ENCODE assay signal across 8 mouse cellular contexts in genomic region chr7:17026710-17027587, GRCm38 (mm10). TPM values are rescaled to one million over a fixed set of nuclear protein-coding genes. Genes with fewer than 3 reads are reported as not detected.
A peak's percentile ranks its signal among the peaks of the same experiment; 100 is the strongest.
DNase-seq lines count a peak whose midpoint lies in the region; ATAC-seq lines count a peak whose summit lies in the region.

No protein-coding gene starts in this region.

- H3K9me3 ChIP-seq in heart, embryonic 10.5 days: no peaks in the 10 kb centered on the region
- no peaks in the 10 kb centered on the region for H3K9me3 ChIP-seq in limb, embryonic 10.5 days (replicated peaks)
- H3K9me3 ChIP-seq in midbrain, embryonic 14.5 days (ENCODE audit: control insufficient read depth, low read length): no peaks in the 10 kb centered on the region

- peaks cover 31% of the 10 kb centered on the region for H3K36me3 ChIP-seq in heart, embryonic 10.5 days
- peaks cover 40% of the 10 kb centered on the region for H3K36me3 ChIP-seq in limb, embryonic 10.5 days
- H3K36me3 ChIP-seq in midbrain, embryonic 14.5 days (ENCODE audit: control insufficient read depth, insufficient read depth, low read length): peaks cover 23% of the 10 kb centered on the region

- peak overlapping the region; percentile 82 for H3K4me3 ChIP-seq in heart, embryonic 10.5 days
- peak overlapping the region; percentile 84 for H3K4me3 ChIP-seq in limb, embryonic 10.5 days
- H3K4me3 ChIP-seq in midbrain, embryonic 14.5 days (replicated peaks; ENCODE audit: low read depth, low read length): peak overlapping the region; percentile 84

- no peak for DNase-seq in heart, embryonic 10.5 days (ENCODE audit: low spot score)
- no peak for DNase-seq in heart, adult 11 months
- DNase-seq in CD8-positive naive resting alpha-beta T cell, adult 2 months (ENCODE audit: low read depth in 2 of 2, low spot score in 2 of 2): peak; percentile 12 to 32
- DNase-seq in cerebellum, adult 18-20 months: peak; percentile 76 to 78
- DNase-seq in forelimb bud, embryonic 11.5 days (ENCODE audit: low read depth, low spot score): peak; percentile 70
- DNase-seq in limb, embryonic 10.5 days (ENCODE audit: low spot score): no peak
- peak; percentile 77 for DNase-seq in midbrain, embryonic 14.5 days
- no peak for DNase-seq in urinary bladder, postnatal 36 days (ENCODE audit: low spot score in 2 of 2)

- peak overlapping the region; percentile 72 for H3K9ac ChIP-seq in midbrain, embryonic 14.5 days (replicated peaks; ENCODE audit: low read length)

- whole genome bisulfite sequencing in heart, embryonic 10.5 days: 5% methylated on average over 24 of the region's 24 CpGs
- 9% methylated on average over 24 of the region's 24 CpGs for WGBS in limb, embryonic 10.5 days
- WGBS in midbrain, embryonic 14.5 days: 11% methylated on average over 24 of the region's 24 CpGs

- peaks cover 52% of the 10 kb centered on the region for H3K4me1 ChIP-seq in heart, embryonic 10.5 days
- H3K4me1 ChIP-seq in limb, embryonic 10.5 days: peaks cover 35% of the 10 kb centered on the region
- H3K4me1 ChIP-seq in midbrain, embryonic 14.5 days (ENCODE audit: control insufficient read depth, insufficient read depth, low read length): peaks cover 9% of the 10 kb centered on the region

- peak; percentile 67; the same call in 1 of the 2 replicates for ATAC-seq in midbrain, embryonic 14.5 days (ENCODE audit: low FRiP score, low TSS enrichment)

- no peaks in the 10 kb centered on the region for H3K27me3 ChIP-seq in heart, embryonic 10.5 days (ENCODE audit: insufficient read depth, poor library complexity, severe bottlenecking)
- H3K27me3 ChIP-seq in limb, embryonic 10.5 days (ENCODE audit: low read depth, poor library complexity, severe bottlenecking): no peaks in the 10 kb centered on the region
- H3K27me3 ChIP-seq in midbrain, embryonic 14.5 days (ENCODE audit: control insufficient read depth, insufficient read depth, low read length): no peaks in the 10 kb centered on the region

- H3K27ac ChIP-seq in heart, embryonic 10.5 days: peak overlapping the region; percentile 92
- peak overlapping the region; percentile 89 for H3K27ac ChIP-seq in limb, embryonic 10.5 days
- H3K27ac ChIP-seq in midbrain, embryonic 14.5 days (replicated peaks; ENCODE audit: low read depth, low read length): 0 out of 2 replicates have a peak overlapping the region, but pooled peaks have one; percentile 60

- H3K4me2 ChIP-seq in midbrain, embryonic 14.5 days (ENCODE audit: low read length): peak overlapping the region; percentile 59

RNA-seq across cellular contexts. Expression of gene Ppp5c, which starts 0.8 kb away (rescaled TPM):
- polyA plus RNA-seq in heart, embryonic 10.5 days (2016; fragmentation: Nextera tagmentation; extraction: Ambion mirVana): 112 and 124 TPM in 2 replicates
- polyA plus RNA-seq in limb, embryonic 10.5 days (2016; fragmentation: Nextera tagmentation; extraction: Ambion mirVana): 149 and 158 TPM in 2 replicates
- polyA plus RNA-seq in midbrain, embryonic 14.5 days (2014; fragmentation: Nextera tagmentation; extraction: Ambion mirVana): 112 and 118 TPM in 2 replicates

RNA-seq across cellular contexts. Expression of gene Ccdc8, which starts 34.4 kb away (rescaled TPM):
- polyA plus RNA-seq in heart, embryonic 10.5 days (2016; fragmentation: Nextera tagmentation; extraction: Ambion mirVana): 13.3 and 19.7 TPM in 2 replicates
- polyA plus RNA-seq in limb, embryonic 10.5 days (2016; fragmentation: Nextera tagmentation; extraction: Ambion mirVana): 13.7 and 13.8 TPM in 2 replicates
- 3.1 and 4.5 TPM in 2 replicates for polyA plus RNA-seq in midbrain, embryonic 14.5 days (2014; fragmentation: Nextera tagmentation; extraction: Ambion mirVana)

RNA-seq across cellular contexts. Expression of gene Hif3a, which starts 35.3 kb away (rescaled TPM):
- polyA plus RNA-seq in heart, embryonic 10.5 days (2016; fragmentation: Nextera tagmentation; extraction: Ambion mirVana): 18.2 and 31.3 TPM in 2 replicates
- 5.9 and 7.4 TPM in 2 replicates for polyA plus RNA-seq in limb, embryonic 10.5 days (2016; fragmentation: Nextera tagmentation; extraction: Ambion mirVana)
- polyA plus RNA-seq in midbrain, embryonic 14.5 days (2014; fragmentation: Nextera tagmentation; extraction: Ambion mirVana): 1.5 and 4.6 TPM in 2 replicates

RNA-seq across cellular contexts. Expression of gene Gm42372, which starts 44.1 kb away (rescaled TPM):
- polyA plus RNA-seq in heart, embryonic 10.5 days (2016; fragmentation: Nextera tagmentation; extraction: Ambion mirVana): 0.22 and 0.24 TPM in 2 replicates
- 0.96 and 0.98 TPM in 2 replicates for polyA plus RNA-seq in limb, embryonic 10.5 days (2016; fragmentation: Nextera tagmentation; extraction: Ambion mirVana)
- 6.4 and 8.7 TPM in 2 replicates for polyA plus RNA-seq in midbrain, embryonic 14.5 days (2014; fragmentation: Nextera tagmentation; extraction: Ambion mirVana)

RNA-seq across cellular contexts. Expression of gene Psg16, which starts 46.9 kb away (rescaled TPM):
- polyA plus RNA-seq in heart, embryonic 10.5 days (2016; fragmentation: Nextera tagmentation; extraction: Ambion mirVana): 0.03 and 0.04 TPM in 2 replicates
- 0.05 and 0.06 TPM in 2 replicates for polyA plus RNA-seq in limb, embryonic 10.5 days (2016; fragmentation: Nextera tagmentation; extraction: Ambion mirVana)
- polyA plus RNA-seq in midbrain, embryonic 14.5 days (2014; fragmentation: Nextera tagmentation; extraction: Ambion mirVana): 4.3 and 4.9 TPM in 2 replicates

Comparison
In these comparisons a context has a peak if more than half of its experiments do, and no peak if none do; other contexts are left out.
1. DNase-seq: peak in CD8-positive naive resting alpha-beta T cell, adult 2 months (2 of 2), cerebellum, adult 18-20 months (2 of 2), forelimb bud, embryonic 11.5 days (single experiment) and midbrain, embryonic 14.5 days (single experiment); none in heart, embryonic 10.5 days (single experiment), heart, adult 11 months (single experiment), limb, embryonic 10.5 days (single experiment) and urinary bladder, postnatal 36 days (0 of 2).
2. Peak in every context shown above with its lines, with median percentiles within 50 percentile points of each other: H3K27ac ChIP-seq and H3K4me3 ChIP-seq.